Mouse (Mus musculus) right cerebral cortex, postnatal 25 days (tissue): ENCODE data around the gene Cep170.

Source experiments
- DNase-seq: peaks from one replicate; pipeline ENCODE4 v3.0.0; 2022

Gene Cep170

GRCm38 (mm10) chr1:176730528-176730927 is 83.3 kb downstream of the Cep170 start:
- no peak for DNase-seq

- no peak for DNase-seq
These were observed 86.5 kb downstream of the Cep170 start for GRCm38 (mm10) chr1:176727372-176727771.

GRCm38 (mm10) chr1:176724771-176725170 is 89.1 kb downstream of the Cep170 start:
- no peak for DNase-seq

- no peak for DNase-seq
These were observed 89.8 kb downstream of the Cep170 start for GRCm38 (mm10) chr1:176723858-176724713.

- DNase-seq, result no peak
These were observed 101.4 kb downstream of the Cep170 start for GRCm38 (mm10) chr1:176712436-176712835.

GRCm38 (mm10) chr1:176700226-176700625 is 113.6 kb downstream of the Cep170 start:
- no peak for DNase-seq

- peak; percentile 42 for DNase-seq
These were observed 114.1 kb downstream of the Cep170 start for GRCm38 (mm10) chr1:176699793-176700192.

GRCm38 (mm10) chr1:176698647-176699046 is 115.2 kb downstream of the Cep170 start:
- no peak for DNase-seq

GRCm38 (mm10) chr1:176697091-176697490 is 116.8 kb downstream of the Cep170 start:
- no peak for DNase-seq

GRCm38 (mm10) chr1:176691101-176691500 is 122.8 kb downstream of the Cep170 start:
- DNase-seq, result no peak

- no peak for DNase-seq
These were observed 125.5 kb downstream of the Cep170 start for GRCm38 (mm10) chr1:176688251-176688880.
